Mouse (Mus musculus) hindbrain, embryonic 15.5 days (tissue): ENCODE data around the gene Olfr392. TPM values are rescaled to one million over a fixed set of nuclear protein-coding genes. Genes with fewer than 3 reads are reported as not detected.

Experiments
- ATAC-seq: fragments of 200-750 bp; cut with Nextera tagmentation; 2 replicates; pipeline ENCODE4 v1.8.0; 2017; ENCODE audit warnings: low read depth, moderate number of reproducible peaks, moderate TSS enrichment; ENCODE audit not compliant: low FRiP score
- H3K27ac ChIP-seq: fragments of 300-500 bp; sonication (generic); replicated peaks from 2 replicates; pipeline ENCODE4 v1.5.1; 2015; ENCODE audit warnings: mild to moderate bottlenecking, inconsistent platforms
- H3K27me3 ChIP-seq: fragments of 300-500 bp; sonication (generic); 2 replicates; pipeline ENCODE4 v1.6.1; 2015; ENCODE audit warnings: control low read depth, inconsistent platforms
- H3K36me3 ChIP-seq: fragments of 300-500 bp; sonication (generic); 2 replicates; pipeline ENCODE4 v1.6.1; 2015; ENCODE audit warnings: control low read depth, inconsistent platforms
- H3K4me1 ChIP-seq: fragments of 300-500 bp; sonication (generic); replicated peaks from 2 replicates; pipeline ENCODE4 v1.6.1; 2015; ENCODE audit warnings: control low read depth, inconsistent platforms
- H3K4me2 ChIP-seq: fragments of 300-500 bp; sonication (generic); 2 replicates; pipeline ENCODE4 v1.6.1; 2015; ENCODE audit warnings: moderate library complexity, mild to moderate bottlenecking, inconsistent platforms
- H3K4me3 ChIP-seq: fragments of 300-500 bp; sonication (generic); 2 replicates; pipeline ENCODE4 v1.5.1; 2015; ENCODE audit warnings: mild to moderate bottlenecking, inconsistent platforms
- H3K9ac ChIP-seq: fragments of 300-500 bp; sonication (generic); 2 replicates; pipeline ENCODE4 v1.6.1; 2015; ENCODE audit warnings: inconsistent platforms
- H3K9me3 ChIP-seq: fragments of 300-500 bp; sonication (generic); 2 replicates; pipeline ENCODE4 v1.6.1; 2016; ENCODE audit warnings: control low read depth, inconsistent platforms
- WGBS: fragments of 180-500 bp; shearing (Covaris S2); methylation state at CpG from one replicate; pipeline ENCODE4 v1.1.7; 2015; 5-methylcytosine and 5-hydroxymethylcytosine counted together
- polyA plus RNA-seq: library from polyadenylated mRNA; unstranded; fragments of >200 nt; fragmentation: Nextera tagmentation; extraction: Ambion mirVana; gene quantifications from 2 replicates; pipeline ENCODE4 v1.2.1, GENCODE M21; 2015

Gene Olfr392
- not detected in 2 replicates for polyA plus RNA-seq

DNA sequence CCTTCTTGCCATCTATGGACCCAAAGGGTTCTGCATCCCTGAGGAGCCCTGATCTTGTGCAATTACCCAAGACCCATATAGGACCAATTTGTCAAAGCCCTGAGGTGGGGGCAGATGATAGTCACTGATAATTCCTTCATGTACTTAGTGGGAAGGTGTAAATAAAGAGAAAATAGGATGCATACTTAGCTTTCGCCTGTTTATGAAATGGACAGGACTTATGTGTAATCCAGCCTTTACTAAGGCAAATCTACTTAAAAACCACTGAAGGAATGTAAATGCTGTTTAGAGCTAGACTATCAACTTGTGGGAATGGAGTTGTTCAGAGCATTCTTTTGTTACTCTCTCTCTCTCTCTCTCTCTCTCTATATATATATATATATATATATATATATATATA, at the start of gene Olfr392:
Olfr392 (minus strand) TSS at position 101 of the 400 bp plus-strand sequence.
- Histone ChIP-seq H3K27ac (no peak within 1 kb of the TSS), H3K36me3 (no peaks in the 10 kb centered on the region), H3K9ac (no peak within 1 kb of the TSS), H3K4me1 (no peaks in the 10 kb centered on the region), H3K4me2 (no peak within 1 kb of the TSS), H3K9me3 (no peaks in the 10 kb centered on the region), H3K4me3 (no peak within 1 kb of the TSS), H3K27me3 (no peaks in the 10 kb centered on the region)
- WGBS = 95% methylated on average over 1 of the region's 1 CpGs
- no peak for ATAC-seq

- Histone ChIP-seq H3K27me3 (no peaks in the 10 kb centered on the region), H3K4me3 (no peak within 1 kb of the TSS), H3K36me3 (no peaks in the 10 kb centered on the region), H3K9me3 (0 out of 2 replicates have a peak, but pooled peaks cover 3% of the 10 kb centered on the region), H3K4me1 (no peaks in the 10 kb centered on the region), H3K4me2 (no peak within 1 kb of the TSS), H3K27ac (no peak within 1 kb of the TSS), H3K9ac (no peak within 1 kb of the TSS)
- no peak for ATAC-seq
Observed at GRCm38 (mm10) chr11:73851354-73851753, 34.5 kb upstream of the Olfr392 start, which contains the start of gene Olfr393. Olfr393 (minus strand) TSS chr11:73851454.

GRCm38 (mm10) chr11:73802952-73803351, 13.9 kb downstream of the Olfr392 start, which contains the start of gene Olfr391-ps:
Olfr391-ps (minus strand) TSS chr11:73803052.
- no peaks in the 10 kb centered on the region for H3K4me1 ChIP-seq
- WGBS = 42% methylated on average over 1 of the region's 1 CpGs
- no peak within 1 kb of the TSS for H3K4me2 ChIP-seq
- H3K9me3 ChIP-seq = no peaks in the 10 kb centered on the region
- no peak for ATAC-seq
- no peak within 1 kb of the TSS for H3K9ac ChIP-seq
- H3K36me3 ChIP-seq = no peaks in the 10 kb centered on the region
- no peak within 1 kb of the TSS for H3K27ac ChIP-seq
- no peak within 1 kb of the TSS for H3K4me3 ChIP-seq
- H3K27me3 ChIP-seq = no peaks in the 10 kb centered on the region

- ATAC-seq = no peak
- Histone ChIP-seq H3K4me2 (no peak within 1 kb of the TSS), H3K4me1 (no peaks in the 10 kb centered on the region), H3K9ac (no peak within 1 kb of the TSS), H3K4me3 (no peak within 1 kb of the TSS), H3K9me3 (no peaks in the 10 kb centered on the region), H3K36me3 (no peaks in the 10 kb centered on the region), H3K27me3 (no peaks in the 10 kb centered on the region), H3K27ac (no peak within 1 kb of the TSS)
- 78% methylated on average over 1 of the region's 1 CpGs for WGBS
Observed at GRCm38 (mm10) chr11:73782664-73783063, 34.2 kb downstream of the Olfr392 start, which contains the start of gene Olfr390. Olfr390 (plus strand) TSS chr11:73782964.

DNA sequence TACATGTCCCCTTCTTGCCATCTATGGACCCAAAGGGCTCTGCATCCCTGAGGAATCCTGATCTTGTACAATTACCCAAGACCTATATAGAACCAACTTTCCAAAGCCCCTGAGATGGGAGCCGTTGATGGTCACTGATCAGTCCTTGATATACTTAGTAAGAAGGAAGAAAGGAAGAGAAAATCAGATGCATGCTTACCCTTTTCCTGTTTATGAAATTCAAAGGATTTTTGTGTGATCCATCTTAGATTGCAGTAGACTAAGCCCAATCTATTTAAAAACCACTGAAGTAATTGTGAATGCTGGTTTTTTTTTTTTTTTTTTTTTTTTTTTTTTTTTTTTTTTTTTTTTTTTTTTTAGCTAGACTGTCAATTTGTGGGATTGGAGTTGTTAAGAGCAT, 36.2 kb downstream of the Olfr392 start, which contains the start of gene Olfr389:
Olfr389 (minus strand) TSS at position 101 of the 400 bp plus-strand sequence.
- H3K4me2 ChIP-seq = no peak within 1 kb of the TSS
- H3K27ac ChIP-seq = no peak within 1 kb of the TSS
- no peaks in the 10 kb centered on the region for H3K4me1 ChIP-seq
- H3K9ac ChIP-seq = no peak within 1 kb of the TSS
- no peaks in the 10 kb centered on the region for H3K9me3 ChIP-seq
- no peak within 1 kb of the TSS for H3K4me3 ChIP-seq
- ATAC-seq = no peak
- H3K27me3 ChIP-seq = no peaks in the 10 kb centered on the region
- 90% methylated on average over 1 of the region's 1 CpGs for WGBS
- no peaks in the 10 kb centered on the region for H3K36me3 ChIP-seq

Other genes starting within 250 kb of the Olfr392 start
- not detected in 2 replicates for gene Olfr385, start 224.0 kb downstream of the Olfr392 start, polyA plus RNA-seq
- gene Olfr384, start 218.5 kb downstream of the Olfr392 start, polyA plus RNA-seq = not detected in 2 replicates
- gene Zfp735, start 128.3 kb downstream of the Olfr392 start, polyA plus RNA-seq = not detected in 2 replicates
- gene Olfr389, start 36.3 kb downstream of the Olfr392 start, polyA plus RNA-seq = not detected in 2 replicates
- not detected in 2 replicates for gene Olfr390, start 34.1 kb downstream of the Olfr392 start, polyA plus RNA-seq
- gene Olfr391-ps, start 14.0 kb downstream of the Olfr392 start, polyA plus RNA-seq = not detected in 2 replicates
- gene Olfr393, start 34.4 kb upstream of the Olfr392 start, polyA plus RNA-seq = not detected in 2 replicates
- not detected in 2 replicates for gene Olfr394, start 73.7 kb upstream of the Olfr392 start, polyA plus RNA-seq
- gene Olfr395, start 92.2 kb upstream of the Olfr392 start, polyA plus RNA-seq = not detected in 2 replicates
- not detected in 2 replicates for gene Olfr23, start 119.6 kb upstream of the Olfr392 start, polyA plus RNA-seq
- gene Olfr397, start 143.8 kb upstream of the Olfr392 start, polyA plus RNA-seq = not detected in 2 replicates
- gene Olfr398, start 173.4 kb upstream of the Olfr392 start, polyA plus RNA-seq = not detected in 2 replicates
- gene Olfr139, start 239.5 kb upstream of the Olfr392 start, polyA plus RNA-seq = not detected in 2 replicates
- gene Olfr399, start 239.6 kb upstream of the Olfr392 start, polyA plus RNA-seq = not detected in 2 replicates